Mouse (Mus musculus): ENCODE measurements around the gene Tinf2. TPM values are rescaled to one million over a fixed set of nuclear protein-coding genes. Genes with fewer than 3 reads are reported as not detected.

Tinf2 gene
- polyA plus RNA-seq, 1 experiment: not detected

DNA sequence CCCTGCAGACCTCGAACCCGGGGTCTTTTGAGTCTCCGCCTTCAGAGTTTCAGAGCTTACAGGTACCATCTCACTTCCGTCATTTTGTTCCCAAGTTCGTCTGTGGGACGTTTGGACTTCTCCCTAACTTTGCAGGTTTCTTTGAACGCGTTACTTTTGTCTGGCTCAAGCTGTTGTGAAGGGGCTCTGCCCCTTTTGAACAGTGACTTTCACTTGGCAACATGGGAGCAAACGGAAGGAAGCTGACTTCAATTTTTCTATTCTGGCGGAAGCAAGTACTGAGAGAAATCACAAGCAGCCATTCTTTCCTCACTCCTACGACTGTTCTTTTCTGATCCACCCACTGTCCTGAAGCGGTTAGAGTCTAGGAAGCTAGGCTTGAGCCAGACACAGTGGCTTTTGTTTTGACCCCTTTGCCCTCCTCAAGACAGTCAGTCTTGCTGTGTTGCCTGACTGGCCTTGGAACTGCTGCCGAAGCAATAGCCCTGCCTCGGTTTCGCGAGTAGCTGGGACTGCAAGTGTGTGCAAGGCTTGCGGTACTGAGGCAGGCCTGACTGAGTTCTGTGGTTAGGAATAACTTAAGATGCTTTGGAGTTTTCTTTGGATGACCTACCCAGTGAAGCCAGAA lies 37.2 kb downstream of the Tinf2 start:
- no peak overlapping the region for H3K27ac ChIP-seq (ENCODE audit: insufficient read depth, low read depth, low read length)
- H3K4me1 ChIP-seq (ENCODE audit: control insufficient read depth, insufficient read depth, low read length): peaks cover 11% of the 10 kb centered on the region
- 17% methylated on average over 17 of the region's 17 CpGs for WGBS
- H3K4me3 ChIP-seq (ENCODE audit: insufficient read depth, low read depth, low read length): peak overlapping the region; percentile 25; the same call in 1 of the 2 replicates
- TF ChIP-seq CTCF (IDR thresholded peaks at IDR 0.05; ENCODE audit: insufficient read depth, low read depth, low read length): no peak
- TF ChIP-seq POLR2A (IDR thresholded peaks at IDR 0.05; ENCODE audit: insufficient read depth, low read depth, low read length): no peak

- peak within 1 kb of the TSS; percentile 100 for H3K27ac ChIP-seq (ENCODE audit: insufficient read depth, low read depth, low read length)
- peaks cover 11% of the 10 kb centered on the region for H3K4me1 ChIP-seq (ENCODE audit: control insufficient read depth, insufficient read depth, low read length)
- TF ChIP-seq POLR2A (IDR thresholded peaks at IDR 0.05; ENCODE audit: insufficient read depth, low read depth, low read length): peak; percentile 38
- no peak for TF ChIP-seq CTCF (IDR thresholded peaks at IDR 0.05; ENCODE audit: insufficient read depth, low read depth, low read length)
- under 1% methylated on average over 89 of the region's 89 CpGs for WGBS
- H3K4me3 ChIP-seq (ENCODE audit: insufficient read depth, low read depth, low read length): peak within 1 kb of the TSS; percentile 77
Measured at GRCm38 (mm10) chr14:55643060-55643907, 38.3 kb downstream of the Tinf2 start, which contains the start of gene Tm9sf1. Tm9sf1 (minus strand) TSS chr14:55643806.

GRCm38 (mm10) chr14:55642679-55643059 lies 39.0 kb downstream of the Tinf2 start:
- 17% methylated on average over 8 of the region's 8 CpGs for WGBS
- Histone ChIP-seq H3K27ac (ENCODE audit: insufficient read depth, low read depth, low read length) (peak overlapping the region; percentile 100; the same call in 1 of the 2 replicates), H3K4me1 (ENCODE audit: control insufficient read depth, insufficient read depth, low read length) (peaks cover 11% of the 10 kb centered on the region), H3K4me3 (ENCODE audit: insufficient read depth, low read depth, low read length) (peak overlapping the region; percentile 77)
- no peak for TF ChIP-seq CTCF (IDR thresholded peaks at IDR 0.05; ENCODE audit: insufficient read depth, low read depth, low read length)
- TF ChIP-seq POLR2A (IDR thresholded peaks at IDR 0.05; ENCODE audit: insufficient read depth, low read depth, low read length): no peak

DNA sequence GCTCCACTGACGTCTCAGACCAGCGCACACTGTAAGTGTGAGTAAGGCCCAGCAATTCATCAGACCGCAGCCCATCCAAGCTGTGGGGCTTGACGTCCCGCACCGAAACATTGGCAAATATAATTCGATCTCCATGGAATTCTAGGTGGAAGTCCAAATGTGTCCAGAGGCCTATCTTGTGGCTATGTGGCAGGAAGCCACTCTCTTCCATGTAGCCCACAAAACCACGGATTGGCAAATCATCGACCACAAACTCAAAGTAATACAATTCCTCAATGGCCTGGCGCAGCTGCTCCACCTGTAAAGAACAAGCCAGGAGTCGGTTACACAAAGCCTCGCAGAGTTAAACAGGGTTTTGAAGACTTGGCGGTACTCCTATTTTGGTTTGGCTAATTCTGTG lies 40.3 kb downstream of the Tinf2 start:
- Histone ChIP-seq H3K4me1 (ENCODE audit: control insufficient read depth, insufficient read depth, low read length) (peaks cover 14% of the 10 kb centered on the region), H3K27ac (ENCODE audit: insufficient read depth, low read depth, low read length) (no peak overlapping the region), H3K4me3 (ENCODE audit: insufficient read depth, low read depth, low read length) (no peak overlapping the region)
- 94% methylated on average over 13 of the region's 13 CpGs for WGBS
- no peak for TF ChIP-seq CTCF (IDR thresholded peaks at IDR 0.05; ENCODE audit: insufficient read depth, low read depth, low read length)
- no peak for TF ChIP-seq POLR2A (IDR thresholded peaks at IDR 0.05; ENCODE audit: insufficient read depth, low read depth, low read length)

DNA sequence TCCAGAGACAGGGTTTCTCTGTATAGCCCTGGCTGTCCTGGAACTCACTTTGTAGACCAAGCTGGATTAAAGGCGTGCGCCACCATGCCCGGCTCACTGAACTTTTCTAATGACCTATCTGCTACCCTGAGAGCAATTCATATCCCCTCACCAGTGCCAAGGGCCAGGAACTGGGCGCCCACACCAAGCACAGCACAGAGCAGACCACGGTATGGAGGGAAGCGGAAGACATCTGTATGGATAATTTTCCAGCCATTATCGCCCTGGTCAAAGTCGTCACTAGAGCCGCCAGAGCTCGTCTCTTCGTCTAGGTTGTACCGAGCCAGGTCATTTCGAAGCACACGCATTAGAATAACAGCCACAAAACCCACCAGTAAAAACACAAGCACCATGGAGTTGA lies 40.8 kb downstream of the Tinf2 start:
- no peak for TF ChIP-seq POLR2A (IDR thresholded peaks at IDR 0.05; ENCODE audit: insufficient read depth, low read depth, low read length)
- no peak for TF ChIP-seq CTCF (IDR thresholded peaks at IDR 0.05; ENCODE audit: insufficient read depth, low read depth, low read length)
- 94% methylated on average over 14 of the region's 14 CpGs for WGBS
- H3K4me3 ChIP-seq (ENCODE audit: insufficient read depth, low read depth, low read length): no peak overlapping the region
- H3K27ac ChIP-seq (ENCODE audit: insufficient read depth, low read depth, low read length): no peak overlapping the region
- peaks cover 15% of the 10 kb centered on the region for H3K4me1 ChIP-seq (ENCODE audit: control insufficient read depth, insufficient read depth, low read length)

- H3K27ac ChIP-seq (ENCODE audit: insufficient read depth, low read depth, low read length): no peak within 1 kb of the TSS
- 94% methylated on average over 9 of the region's 9 CpGs for WGBS
- H3K4me1 ChIP-seq (ENCODE audit: control insufficient read depth, insufficient read depth, low read length): peaks cover 19% of the 10 kb centered on the region
- H3K4me3 ChIP-seq (ENCODE audit: insufficient read depth, low read depth, low read length): no peak within 1 kb of the TSS
- TF ChIP-seq CTCF (IDR thresholded peaks at IDR 0.05; ENCODE audit: insufficient read depth, low read depth, low read length) (no peak), POLR2A (IDR thresholded peaks at IDR 0.05; ENCODE audit: insufficient read depth, low read depth, low read length) (no peak)
Measured at GRCm38 (mm10) chr14:55637795-55638194, 43.8 kb downstream of the Tinf2 start, which contains the start of gene Gm49378. Gm49378 (minus strand) TSS chr14:55637895.

DNA sequence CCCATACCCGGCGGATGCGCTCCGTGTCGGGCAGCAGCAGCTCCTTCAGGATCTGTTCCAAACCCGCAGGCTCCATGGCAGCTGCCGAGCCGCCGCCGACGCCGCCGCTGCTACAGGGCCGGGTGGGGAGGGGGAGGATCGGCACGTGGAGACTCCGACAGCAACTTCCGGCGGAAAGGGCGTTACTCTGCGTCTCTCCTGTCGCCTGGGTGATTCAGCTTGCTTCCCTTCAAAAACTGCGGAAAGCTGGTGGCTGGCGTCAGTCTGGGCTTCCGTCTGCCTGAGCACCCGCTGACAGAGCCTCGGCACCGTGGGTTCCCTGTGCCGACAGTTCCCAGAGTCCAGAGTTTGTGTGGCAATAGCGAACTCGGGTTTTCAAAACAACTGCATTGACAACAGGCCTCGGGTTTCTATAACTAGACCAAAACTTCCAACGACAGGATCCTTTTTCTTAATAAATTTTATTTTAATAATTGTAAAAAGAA lies 46.1 kb downstream of the Tinf2 start, which contains the start of gene Ipo4:
TSS of gene Ipo4 (minus strand) at position 435 of the 485 bp plus-strand sequence.
- WGBS: under 1% methylated on average over 33 of the region's 33 CpGs
- no peak within 1 kb of the TSS; the same call in 1 of the 2 replicates for H3K27ac ChIP-seq (ENCODE audit: insufficient read depth, low read depth, low read length)
- peaks cover 14% of the 10 kb centered on the region; the same call in 1 of the 2 replicates for H3K4me1 ChIP-seq (ENCODE audit: control insufficient read depth, insufficient read depth, low read length)
- peak within 1 kb of the TSS; percentile 67 for H3K4me3 ChIP-seq (ENCODE audit: insufficient read depth, low read depth, low read length)
- TF ChIP-seq POLR2A (IDR thresholded peaks at IDR 0.05; ENCODE audit: insufficient read depth, low read depth, low read length): peak; percentile 59; the same call in 1 of the 2 replicates
- no peak for TF ChIP-seq CTCF (IDR thresholded peaks at IDR 0.05; ENCODE audit: insufficient read depth, low read depth, low read length)

DNA sequence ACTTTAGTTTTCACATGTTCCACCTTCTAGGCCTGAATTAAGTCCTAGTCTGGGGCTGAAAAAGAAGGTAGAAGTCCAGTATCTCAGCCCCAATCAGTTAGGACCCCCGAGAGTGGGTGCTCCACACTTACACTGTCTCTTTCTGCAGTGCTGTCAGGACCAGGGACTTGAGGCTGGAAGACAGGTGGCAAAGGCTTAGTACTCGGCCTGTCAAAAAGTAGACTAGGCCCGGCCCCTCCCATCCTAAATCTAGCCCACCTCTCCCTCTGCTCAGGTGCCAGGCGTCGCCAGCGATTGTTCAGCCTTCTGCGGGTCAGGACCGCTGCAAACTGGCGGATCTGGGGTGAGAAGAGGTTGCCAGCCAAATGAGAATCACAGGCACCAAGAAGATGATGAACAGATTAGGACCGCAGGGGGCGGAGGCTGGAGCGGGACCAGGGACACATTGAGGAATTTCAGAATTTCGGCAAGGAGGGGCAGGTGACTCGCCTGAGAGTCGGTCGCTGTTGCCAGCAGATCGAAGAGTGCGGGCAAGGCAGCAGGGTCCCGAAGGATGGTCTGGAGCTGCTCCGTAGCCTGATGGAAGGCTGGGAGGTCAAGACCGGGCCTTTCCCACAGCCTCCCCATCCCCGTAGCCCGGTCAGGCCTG lies 46.6 kb downstream of the Tinf2 start:
- 3% methylated on average over 23 of the region's 23 CpGs for WGBS
- TF ChIP-seq POLR2A (IDR thresholded peaks at IDR 0.05; ENCODE audit: insufficient read depth, low read depth, low read length) (no peak), CTCF (IDR thresholded peaks at IDR 0.05; ENCODE audit: insufficient read depth, low read depth, low read length) (no peak)
- Histone ChIP-seq H3K27ac (ENCODE audit: insufficient read depth, low read depth, low read length) (no peak overlapping the region), H3K4me3 (ENCODE audit: insufficient read depth, low read depth, low read length) (peak overlapping the region; percentile 67), H3K4me1 (ENCODE audit: control insufficient read depth, insufficient read depth, low read length) (peaks cover 14% of the 10 kb centered on the region; the same call in 1 of the 2 replicates)

All from olfactory bulb, adult 2 months (tissue).